ENCODE assay signal across 7 mouse cellular contexts in the genomic region with DNA sequence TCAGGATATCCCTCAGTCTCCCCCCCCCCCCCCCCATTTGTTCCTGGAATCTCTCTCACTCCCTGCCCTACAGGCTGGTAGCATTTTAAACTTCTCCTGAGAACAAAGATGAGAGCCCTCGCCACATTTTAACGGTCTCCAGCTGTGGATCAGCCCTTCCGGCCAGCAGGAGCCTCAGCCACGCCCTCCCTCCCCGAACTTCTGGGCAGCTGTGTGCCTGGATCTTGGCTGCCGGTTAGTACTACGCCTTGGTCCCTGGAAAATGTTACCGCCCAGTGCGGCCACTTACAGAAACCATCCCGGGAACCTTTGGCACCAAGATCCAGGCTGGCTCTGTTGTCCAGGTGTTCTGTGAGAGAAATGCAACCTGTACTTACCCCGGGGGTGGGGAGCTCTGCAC. TPM values are rescaled to one million over a fixed set of nuclear protein-coding genes. Genes with fewer than 3 reads are reported as not detected.
DNase-seq lines count a peak whose midpoint lies in the region; ATAC-seq and TF ChIP-seq lines count a peak whose summit lies in the region.

No protein-coding gene starts in this region.

- peaks cover 11% of the 10 kb centered on the region for H3K4me1 ChIP-seq in G1E (ENCODE audit: insufficient read depth, low read depth, low read length)
- peaks cover 21% of the 10 kb centered on the region for H3K4me1 ChIP-seq in heart, embryonic 13.5 days
- H3K4me1 ChIP-seq in limb, embryonic 10.5 days: peaks cover 32% of the 10 kb centered on the region
- 0 out of 2 replicates have a peak, but pooled peaks cover 5% of the 10 kb centered on the region for H3K4me1 ChIP-seq in midbrain, embryonic 14.5 days (ENCODE audit: control insufficient read depth, insufficient read depth, low read length)

- TF ChIP-seq CTCF in G1E (IDR thresholded peaks at IDR 0.05; ENCODE audit: low read depth, low read length): no peak

- peak overlapping the region; percentile 59 for H3K9ac ChIP-seq in heart, embryonic 13.5 days
- no peak overlapping the region for H3K9ac ChIP-seq in midbrain, embryonic 14.5 days (replicated peaks; ENCODE audit: low read length)

- peak overlapping the region; percentile 44; the same call in 1 of the 2 replicates for H3K4me3 ChIP-seq in G1E (ENCODE audit: low read depth, low read length)
- peak overlapping the region; percentile 30 for H3K4me3 ChIP-seq in heart, embryonic 13.5 days
- H3K4me3 ChIP-seq in limb, embryonic 10.5 days: peak overlapping the region; percentile 35
- H3K4me3 ChIP-seq in midbrain, embryonic 14.5 days (replicated peaks; ENCODE audit: low read depth, low read length): no peak overlapping the region

- peak; percentile 5 for DNase-seq in G1E (ENCODE audit: low spot score)
- DNase-seq in limb, embryonic 10.5 days (ENCODE audit: low spot score): peak; percentile 86
- peak; percentile 24 for DNase-seq in midbrain, embryonic 14.5 days
- DNase-seq in cerebellum, adult 9-11 months: no peak
- DNase-seq in cerebellum, postnatal 25 days: no peak

- peak; percentile 45 for ATAC-seq in G1E (ENCODE audit: extremely low read depth, insufficient number of reproducible peaks, low FRiP score, poor library complexity, severe bottlenecking)
- peak; percentile 75 for ATAC-seq in common myeloid progenitor, adult 5-6 weeks (replicated peaks; ENCODE audit: low read depth, poor library complexity, severe bottlenecking)
- no peak for ATAC-seq in heart, embryonic 13.5 days (ENCODE audit: extremely low read depth, insufficient number of reproducible peaks, low FRiP score, low TSS enrichment)
- ATAC-seq in midbrain, embryonic 14.5 days (ENCODE audit: low FRiP score, low TSS enrichment): no peak

- 4% methylated on average over 11 of the region's 11 CpGs for WGBS in heart, embryonic 13.5 days
- WGBS in limb, embryonic 10.5 days: 1% methylated on average over 11 of the region's 11 CpGs
- 2% methylated on average over 11 of the region's 11 CpGs for WGBS in midbrain, embryonic 14.5 days

- no peaks in the 10 kb centered on the region for H3K9me3 ChIP-seq in G1E (replicated peaks)
- H3K9me3 ChIP-seq in heart, embryonic 13.5 days: no peaks in the 10 kb centered on the region
- H3K9me3 ChIP-seq in limb, embryonic 10.5 days (replicated peaks): no peaks in the 10 kb centered on the region
- no peaks in the 10 kb centered on the region for H3K9me3 ChIP-seq in midbrain, embryonic 14.5 days (ENCODE audit: control insufficient read depth, low read length)

- peak overlapping the region; percentile 64 for H3K4me2 ChIP-seq in heart, embryonic 13.5 days
- H3K4me2 ChIP-seq in midbrain, embryonic 14.5 days (ENCODE audit: low read length): no peak overlapping the region

- no peaks in the 10 kb centered on the region for H3K36me3 ChIP-seq in G1E (replicated peaks)
- no peaks in the 10 kb centered on the region for H3K36me3 ChIP-seq in heart, embryonic 13.5 days
- H3K36me3 ChIP-seq in limb, embryonic 10.5 days: no peaks in the 10 kb centered on the region
- H3K36me3 ChIP-seq in midbrain, embryonic 14.5 days (ENCODE audit: control insufficient read depth, insufficient read depth, low read length): no peaks in the 10 kb centered on the region

- H3K27me3 ChIP-seq in G1E (ENCODE audit: insufficient read depth, low read length): peaks cover 5% of the 10 kb centered on the region; the same call in 1 of the 2 replicates
- H3K27me3 ChIP-seq in heart, embryonic 13.5 days (replicated peaks): no peaks in the 10 kb centered on the region
- no peaks in the 10 kb centered on the region for H3K27me3 ChIP-seq in limb, embryonic 10.5 days (ENCODE audit: low read depth, poor library complexity, severe bottlenecking)
- no peaks in the 10 kb centered on the region for H3K27me3 ChIP-seq in midbrain, embryonic 14.5 days (ENCODE audit: control insufficient read depth, insufficient read depth, low read length)

- no peak overlapping the region for H3K27ac ChIP-seq in heart, embryonic 13.5 days (replicated peaks)
- peak overlapping the region; percentile 85 for H3K27ac ChIP-seq in limb, embryonic 10.5 days
- no peak overlapping the region for H3K27ac ChIP-seq in midbrain, embryonic 14.5 days (replicated peaks; ENCODE audit: low read depth, low read length)

RNA-seq across cellular contexts. Expression of gene Ptgfrn, which starts 20.4 kb away (rescaled TPM):
- not detected in 2 replicates for total RNA-seq in G1E (2014; fragmentation: Nextera tagmentation)
- under 0.01 and 0.06 TPM in 2 replicates for total RNA-seq in G1E (2017)
- polyA plus RNA-seq in G1E (2012): not detected in 2 replicates
- not detected in 2 replicates for total RNA-seq in common myeloid progenitor, adult 5-6 weeks (2017)
- 5.1 and 6.8 TPM in 2 replicates for polyA plus RNA-seq in heart, embryonic 13.5 days (2015; fragmentation: Nextera tagmentation; extraction: Ambion mirVana)
- 3.4 and 4.0 TPM in 2 replicates for polyA plus RNA-seq in limb, embryonic 10.5 days (2016; fragmentation: Nextera tagmentation; extraction: Ambion mirVana)
- polyA plus RNA-seq in midbrain, embryonic 14.5 days (2014; fragmentation: Nextera tagmentation; extraction: Ambion mirVana): 4.0 and 4.2 TPM in 2 replicates

Comparison
In these comparisons a context has a peak if more than half of its experiments do, and no peak if none do; other contexts are left out.
1. ATAC-seq: peak in G1E (single experiment) and common myeloid progenitor, adult 5-6 weeks (single experiment); none in heart, embryonic 13.5 days (single experiment) and midbrain, embryonic 14.5 days (single experiment).
2. DNase-seq: peak in G1E (single experiment), limb, embryonic 10.5 days (single experiment) and midbrain, embryonic 14.5 days (single experiment); none in cerebellum, adult 9-11 months (single experiment) and cerebellum, postnatal 25 days (0 of 2).